Mouse (Mus musculus): ENCODE measurements around the gene Arfgef3. TPM values are rescaled to one million over a fixed set of nuclear protein-coding genes. Genes with fewer than 3 reads are reported as not detected.

The Arfgef3 gene
- total and polyA plus RNA-seq, 3 experiments, result not detected

- Histone ChIP-seq H3K27ac (ENCODE audit: control insufficient read depth, low read depth, low read length) (no peak within 1 kb of the TSS), H3K36me3 (ENCODE audit: control insufficient read depth in 1 of 2, insufficient read depth in 2 of 2, low read length in 2 of 2) (no peaks in the 10 kb centered on the region), H3K4me3 (ENCODE audit: control insufficient read depth in 1 of 2, insufficient read depth in 1 of 2, low read depth in 2 of 2, low read length in 2 of 2) (no peak within 1 kb of the TSS), H3K9ac (ENCODE audit: control insufficient read depth, low read depth, low read length, poor library complexity, severe bottlenecking) (no peak within 1 kb of the TSS), H3K4me1 (ENCODE audit: control insufficient read depth in 1 of 2, insufficient read depth in 2 of 2, low read length in 2 of 2) (no peaks in the 10 kb centered on the region), H3K9me3 (replicated peaks; ENCODE audit: insufficient read depth, low read length) (no peaks in the 10 kb centered on the region), H3K79me2 (ENCODE audit: control insufficient read depth, insufficient read depth, low read length, poor library complexity) (no peaks in the 10 kb centered on the region), H3K27me3 (ENCODE audit: control insufficient read depth in 1 of 2, insufficient read depth in 2 of 2, low read length in 2 of 2) (no peaks in the 10 kb centered on the region)
- TF ChIP-seq TBP (IDR thresholded peaks at IDR 0.05; ENCODE audit: low read depth, low read length), result no peak
- no peak for TF ChIP-seq NELFE (IDR thresholded peaks at IDR 0.05; ENCODE audit: low read depth, low read length)
- DNase-seq (ENCODE audit: low read depth, low spot score), result no peak
These were observed 197.9 kb downstream of the Arfgef3 start, which contains the start of gene Hebp2 for GRCm38 (mm10) chr10:18545813-18546235. Gene Hebp2, minus strand, starts transcription at chr10:18546076.

- no peak for DNase-seq (ENCODE audit: low read depth, low spot score)
- Histone ChIP-seq H3K27ac (ENCODE audit: control insufficient read depth, low read depth, low read length) (no peak overlapping the region), H3K4me3 (ENCODE audit: control insufficient read depth in 1 of 2, insufficient read depth in 1 of 2, low read depth in 2 of 2, low read length in 2 of 2) (no peak overlapping the region), H3K27me3 (ENCODE audit: control insufficient read depth in 1 of 2, insufficient read depth in 2 of 2, low read length in 2 of 2) (no peaks in the 10 kb centered on the region), H3K36me3 (ENCODE audit: control insufficient read depth in 1 of 2, insufficient read depth in 2 of 2, low read length in 2 of 2) (no peaks in the 10 kb centered on the region), H3K79me2 (ENCODE audit: control insufficient read depth, insufficient read depth, low read length, poor library complexity) (no peaks in the 10 kb centered on the region), H3K9ac (ENCODE audit: control insufficient read depth, low read depth, low read length, poor library complexity, severe bottlenecking) (no peak overlapping the region), H3K9me3 (replicated peaks; ENCODE audit: insufficient read depth, low read length) (no peaks in the 10 kb centered on the region), H3K4me1 (ENCODE audit: control insufficient read depth in 1 of 2, insufficient read depth in 2 of 2, low read length in 2 of 2) (no peaks in the 10 kb centered on the region)
- TF ChIP-seq ZKSCAN1 (IDR thresholded peaks at IDR 0.05; ENCODE audit: low read depth, low read length) (no peak), MYC (IDR thresholded peaks at IDR 0.05; ENCODE audit: low read depth, low read length) (no peak), CHD2 (IDR thresholded peaks at IDR 0.05; ENCODE audit: low read length) (no peak), ZNF384 (IDR thresholded peaks at IDR 0.05; ENCODE audit: low read depth, low read length) (no peak), TBP (IDR thresholded peaks at IDR 0.05; ENCODE audit: low read depth, low read length) (no peak), NRF1 (IDR thresholded peaks at IDR 0.05; ENCODE audit: insufficient read depth, low read depth, low read length, poor library complexity, severe bottlenecking) (no peak), MEF2A (IDR thresholded peaks at IDR 0.05; ENCODE audit: extremely low read depth, insufficient replicate concordance, low read depth, low read length, poor library complexity, severe bottlenecking) (no peak), HCFC1 (IDR thresholded peaks at IDR 0.05; ENCODE audit: low read depth, low read length) (no peak), RCOR1 (IDR thresholded peaks at IDR 0.05; ENCODE audit: low read depth, low read length) (no peak), MXI1 (IDR thresholded peaks at IDR 0.05; ENCODE audit: low read depth, low read length) (no peak), KAT2A (conservative IDR thresholded peaks at IDR 0.05; ENCODE audit: low read depth, low read length) (no peak), TAL1 (IDR thresholded peaks at IDR 0.05; ENCODE audit: low read length) (no peak), ZC3H11A (IDR thresholded peaks at IDR 0.05; ENCODE audit: low read depth, low read length) (no peak), CHD1 (IDR thresholded peaks at IDR 0.05; ENCODE audit: low read depth, low read length) (no peak), ELF1 (IDR thresholded peaks at IDR 0.05; ENCODE audit: low read depth, low read length) (no peak), MAFK (IDR thresholded peaks at IDR 0.05; ENCODE audit: borderline replicate concordance, low read depth, low read length) (no peak), EP300 (IDR thresholded peaks at IDR 0.05; ENCODE audit: low read depth in 1 of 2, low read length in 2 of 2) (no peak), E2F4 (IDR thresholded peaks at IDR 0.05; ENCODE audit: borderline replicate concordance, low read depth, low read length) (no peak), USF1 (IDR thresholded peaks at IDR 0.05; ENCODE audit: low read depth, low read length) (no peak)
These were observed 198.4 kb downstream of the Arfgef3 start for GRCm38 (mm10) chr10:18545309-18545708.

All from MEL (cell line).